Mouse (Mus musculus) layer of hippocampus, adult 9-11 months (tissue): ENCODE data around the gene Acox3.

Experiments
- DNase-seq: peaks from one replicate; pipeline ENCODE4 v3.0.0; 2022

Gene Acox3

GRCm38 (mm10) chr5:35612722-35613121, 29.9 kb downstream of the Acox3 start:
- no peak for DNase-seq

GRCm38 (mm10) chr5:35616943-35617342, 34.1 kb downstream of the Acox3 start:
- no peak for DNase-seq

- DNase-seq: peak; percentile 34
These were observed 38.3 kb downstream of the Acox3 start for GRCm38 (mm10) chr5:35621114-35621513.

- DNase-seq: no peak
These were observed 41.0 kb downstream of the Acox3 start for GRCm38 (mm10) chr5:35623831-35624230.

- DNase-seq: no peak
These were observed 42.0 kb downstream of the Acox3 start for GRCm38 (mm10) chr5:35624751-35625239.

- no peak for DNase-seq
These were observed 43.6 kb downstream of the Acox3 start for GRCm38 (mm10) chr5:35626408-35626807.

GRCm38 (mm10) chr5:35627307-35627840, 44.5 kb downstream of the Acox3 start:
- DNase-seq: no peak

GRCm38 (mm10) chr5:35628685-35629084, 45.8 kb downstream of the Acox3 start:
- peak; percentile 72 for DNase-seq

GRCm38 (mm10) chr5:35629333-35629732, 46.5 kb downstream of the Acox3 start:
- no peak for DNase-seq

- no peak for DNase-seq
These were observed 47.9 kb downstream of the Acox3 start for GRCm38 (mm10) chr5:35630706-35631105.

- no peak for DNase-seq
These were observed 48.4 kb downstream of the Acox3 start for GRCm38 (mm10) chr5:35631224-35631623.

- DNase-seq: no peak
These were observed 48.9 kb downstream of the Acox3 start for GRCm38 (mm10) chr5:35631755-35632154.

- DNase-seq: no peak
These were observed 50.0 kb downstream of the Acox3 start for GRCm38 (mm10) chr5:35632841-35633240.

GRCm38 (mm10) chr5:35636016-35636415, 53.2 kb downstream of the Acox3 start:
- no peak for DNase-seq

- no peak for DNase-seq
These were observed 59.2 kb downstream of the Acox3 start for GRCm38 (mm10) chr5:35641961-35642584.

- no peak for DNase-seq
These were observed 60.7 kb downstream of the Acox3 start for GRCm38 (mm10) chr5:35643401-35644048.

- DNase-seq: no peak
These were observed 61.2 kb downstream of the Acox3 start for GRCm38 (mm10) chr5:35644082-35644481.

GRCm38 (mm10) chr5:35645938-35646493, 63.2 kb downstream of the Acox3 start:
- peak; percentile 47 for DNase-seq

- no peak for DNase-seq
These were observed 64.1 kb downstream of the Acox3 start for GRCm38 (mm10) chr5:35646927-35647326.

- DNase-seq: no peak
These were observed 64.7 kb downstream of the Acox3 start for GRCm38 (mm10) chr5:35647562-35647961.

GRCm38 (mm10) chr5:35648230-35648629, 65.4 kb downstream of the Acox3 start:
- DNase-seq: no peak

- DNase-seq: no peak
These were observed 69.5 kb downstream of the Acox3 start for GRCm38 (mm10) chr5:35652319-35652718.

- DNase-seq: no peak
These were observed 70.0 kb downstream of the Acox3 start for GRCm38 (mm10) chr5:35652872-35653271.
